Mouse (Mus musculus): Measurements from ENCODE around the gene Rps6kc1. TPM values are rescaled to one million over a fixed set of nuclear protein-coding genes. Genes with fewer than 3 reads are reported as not detected.

Gene Rps6kc1
- total RNA-seq, 4 experiments from 2014 or later = 80.8 to 91.0 (median 86.0) TPM

DNA sequence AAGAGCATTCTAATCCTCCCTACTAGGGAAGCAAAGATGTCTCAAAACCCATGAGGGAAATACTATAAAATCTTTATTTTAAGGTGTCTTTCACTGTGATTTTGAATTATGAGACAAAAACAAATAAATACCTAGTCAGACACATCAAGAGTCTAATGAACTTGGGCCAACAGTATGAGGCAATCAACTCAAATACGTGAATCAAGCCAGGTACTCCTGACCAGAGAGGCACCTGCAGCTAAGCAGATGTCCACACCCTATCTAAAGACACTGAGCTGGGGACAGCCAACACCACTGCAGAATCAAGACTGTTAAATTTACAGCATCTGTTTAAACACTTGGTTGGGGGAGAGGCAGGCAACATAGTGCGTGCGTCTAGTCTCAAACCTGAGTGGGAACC lies 7.4 kb downstream of the Rps6kc1 start:
- DNase-seq (ENCODE audit: low spot score in 2 of 2) = no peak

DNA sequence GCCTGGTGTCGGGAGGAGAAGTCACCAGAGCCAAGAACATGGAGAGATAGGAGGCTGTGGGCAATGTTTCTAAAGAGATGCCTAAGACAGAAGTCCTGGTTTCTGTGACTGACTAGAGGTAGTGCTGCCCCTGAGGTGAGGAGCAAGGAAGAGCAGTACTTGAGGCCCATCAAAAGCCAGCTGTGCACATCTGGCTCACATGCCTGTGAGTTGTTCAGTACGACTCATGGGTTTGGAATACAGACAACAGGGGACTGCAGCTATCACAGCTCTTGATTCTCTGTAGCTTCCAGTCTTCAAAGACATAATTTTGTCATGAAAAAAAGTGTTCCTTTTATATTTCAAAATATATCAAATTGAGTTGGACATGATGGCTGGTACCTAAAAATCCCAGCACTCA lies 10.5 kb downstream of the Rps6kc1 start:
- DNase-seq (ENCODE audit: low spot score in 2 of 2) = no peak

DNA sequence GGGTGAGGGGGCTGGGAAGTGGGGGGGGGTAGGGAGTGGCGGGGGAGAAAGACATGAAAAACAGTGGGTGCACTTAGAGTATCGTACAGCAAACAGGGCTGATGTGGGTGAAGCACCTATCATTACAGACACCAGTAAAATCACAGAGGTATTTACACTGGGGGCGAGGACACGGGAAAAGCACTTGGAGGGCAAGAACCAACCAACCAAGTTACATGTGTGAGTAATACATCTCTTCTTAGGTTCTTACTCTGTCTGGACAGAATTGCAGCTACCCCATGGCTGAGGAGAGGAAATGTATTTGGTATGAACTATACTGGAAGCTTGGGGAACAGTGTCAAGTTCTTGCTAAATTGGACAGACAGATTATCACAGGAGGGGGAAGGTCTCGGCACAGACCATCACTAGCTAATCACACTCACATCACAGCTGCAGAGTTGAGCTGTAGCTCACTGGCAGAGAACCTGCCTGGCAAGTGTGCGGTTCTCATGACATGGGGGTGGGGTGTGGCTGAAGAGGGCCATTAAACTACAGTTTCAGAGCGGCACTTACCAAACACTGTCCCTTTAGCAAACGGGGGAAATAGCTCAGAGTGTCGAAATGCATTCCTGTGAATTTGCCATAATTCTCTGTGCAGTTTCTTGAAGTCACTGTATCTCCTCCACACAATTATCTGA lies 12.5 kb downstream of the Rps6kc1 start:
- no peak for DNase-seq (ENCODE audit: low spot score in 2 of 2)

DNA sequence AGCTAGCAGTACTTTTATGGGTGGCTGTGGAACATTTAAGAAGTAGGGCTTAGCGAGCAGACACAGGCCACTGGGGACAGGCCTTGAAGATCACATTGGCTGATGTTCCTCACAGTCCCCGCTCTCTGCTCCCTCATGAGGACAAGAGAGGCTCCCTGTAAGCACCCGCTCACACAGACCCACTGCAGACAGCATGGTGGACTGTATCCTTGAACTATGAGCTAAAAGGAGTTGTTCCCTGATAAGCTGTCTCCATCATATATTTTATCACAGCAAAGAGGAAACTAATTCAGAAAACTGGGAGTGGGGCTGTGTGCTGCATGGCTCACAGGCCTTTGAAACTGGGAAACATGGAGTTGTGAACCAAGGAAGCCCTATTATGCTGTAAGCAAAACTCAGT lies 13.4 kb downstream of the Rps6kc1 start:
- DNase-seq (ENCODE audit: low spot score in 2 of 2) = no peak

DNA sequence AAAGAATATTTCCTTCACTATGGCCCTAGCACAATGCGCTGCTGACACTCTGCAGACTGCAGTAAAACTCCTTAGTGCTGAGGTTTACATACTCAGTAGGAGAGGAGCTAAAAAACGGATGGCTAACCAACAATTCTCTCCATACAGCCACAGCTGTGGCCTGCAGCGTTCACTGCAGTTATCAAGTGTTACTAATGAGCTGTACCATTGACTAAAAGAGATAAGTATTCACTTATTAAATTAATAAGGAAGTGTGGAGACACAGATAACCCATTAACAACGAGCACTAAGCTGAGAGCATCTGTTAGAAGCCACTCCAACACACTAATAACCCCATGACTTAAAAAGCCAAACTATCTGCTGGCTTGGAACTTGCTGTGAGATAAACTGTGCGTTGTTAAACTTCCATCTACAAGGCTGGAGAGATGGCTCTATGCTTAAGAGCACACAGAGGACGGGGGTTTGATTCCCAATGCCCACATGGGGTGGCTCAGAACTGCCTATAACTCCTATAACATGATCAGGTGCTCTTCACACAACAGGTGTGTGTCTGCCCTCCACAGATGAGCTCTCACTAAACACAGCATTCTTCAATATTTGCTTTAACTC lies 17.9 kb downstream of the Rps6kc1 start:
- no peak for DNase-seq (ENCODE audit: low spot score in 2 of 2)

DNA sequence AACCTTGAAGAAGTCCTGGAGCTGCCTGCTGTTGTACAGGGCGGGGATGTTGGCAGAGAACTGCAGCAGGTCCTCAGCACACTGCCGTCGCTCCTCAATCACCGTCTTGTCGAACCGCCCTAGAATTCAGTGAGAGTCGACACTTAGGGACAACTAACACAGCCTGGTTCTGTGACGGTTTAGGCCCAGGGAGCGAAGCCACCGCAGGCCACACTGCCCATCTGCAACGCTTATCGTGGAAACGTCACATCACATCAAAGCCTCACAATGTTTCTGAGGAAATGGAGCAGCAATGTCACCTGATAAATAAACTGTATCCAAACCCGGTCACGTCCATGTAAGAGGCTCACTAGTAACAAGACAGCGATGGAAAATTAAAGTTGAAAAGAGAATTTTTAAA lies 22.9 kb downstream of the Rps6kc1 start:
- DNase-seq (ENCODE audit: low spot score in 2 of 2) = no peak

DNA sequence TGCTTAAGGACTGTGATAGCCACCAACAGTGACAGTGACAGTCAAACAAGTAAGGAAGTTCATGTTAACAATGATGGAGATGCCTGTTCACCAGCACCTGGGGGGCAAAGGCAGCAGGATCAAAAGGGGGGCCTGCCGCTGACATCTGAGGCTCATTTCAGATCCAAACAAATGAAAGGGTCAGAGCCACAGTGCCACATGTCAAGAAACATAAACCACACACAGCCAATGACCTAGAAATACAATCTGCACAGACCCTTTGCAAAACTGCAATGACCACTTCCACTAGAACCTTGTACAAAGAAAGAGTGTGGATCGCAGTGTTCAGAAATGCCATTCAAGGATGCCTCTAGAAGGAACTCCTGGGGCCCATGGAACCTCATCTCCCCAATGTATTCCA lies 23.5 kb downstream of the Rps6kc1 start:
- no peak for DNase-seq (ENCODE audit: low spot score in 2 of 2)

DNA sequence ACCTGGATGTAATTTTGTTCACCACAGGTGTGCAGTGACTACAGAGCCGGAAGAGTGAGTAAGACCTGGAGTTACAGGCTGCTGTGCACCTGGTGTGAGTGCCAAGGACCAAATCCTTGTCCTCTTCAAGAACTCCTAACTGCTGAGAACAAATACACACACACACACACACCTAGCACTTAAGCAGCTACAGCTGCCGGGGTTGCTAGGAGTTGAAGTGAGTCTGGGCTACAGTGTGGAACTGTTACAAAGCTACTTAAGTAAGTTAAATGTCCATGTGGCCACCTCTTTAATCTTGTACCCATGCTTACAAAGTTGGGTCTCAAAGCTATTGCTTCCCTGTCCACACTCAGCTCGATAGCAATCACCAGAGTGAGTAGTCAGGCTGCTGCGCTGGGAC lies 25.6 kb downstream of the Rps6kc1 start:
- DNase-seq (ENCODE audit: low spot score in 2 of 2) = no peak

DNA sequence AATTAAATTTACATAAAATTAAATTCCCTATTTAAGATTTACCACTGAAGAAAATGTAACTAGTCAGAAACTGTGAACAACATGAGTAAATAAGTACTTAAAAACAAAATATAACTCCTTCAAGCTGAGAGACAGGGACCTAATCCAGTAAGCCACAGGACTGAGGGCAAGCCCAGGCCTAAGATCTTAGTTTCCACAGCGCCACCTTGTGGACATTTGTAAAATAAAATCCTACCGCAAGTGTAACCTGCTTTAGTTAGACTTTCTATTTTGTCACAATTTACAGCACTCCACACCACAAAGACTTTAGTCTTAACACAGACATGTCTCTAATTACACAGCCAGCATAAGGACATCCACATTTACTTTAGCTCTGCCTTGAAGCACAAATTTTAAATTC lies 30.1 kb downstream of the Rps6kc1 start:
- peak in 1 of 2 experiments; percentile 52 for DNase-seq (ENCODE audit: low spot score in 2 of 2)

DNA sequence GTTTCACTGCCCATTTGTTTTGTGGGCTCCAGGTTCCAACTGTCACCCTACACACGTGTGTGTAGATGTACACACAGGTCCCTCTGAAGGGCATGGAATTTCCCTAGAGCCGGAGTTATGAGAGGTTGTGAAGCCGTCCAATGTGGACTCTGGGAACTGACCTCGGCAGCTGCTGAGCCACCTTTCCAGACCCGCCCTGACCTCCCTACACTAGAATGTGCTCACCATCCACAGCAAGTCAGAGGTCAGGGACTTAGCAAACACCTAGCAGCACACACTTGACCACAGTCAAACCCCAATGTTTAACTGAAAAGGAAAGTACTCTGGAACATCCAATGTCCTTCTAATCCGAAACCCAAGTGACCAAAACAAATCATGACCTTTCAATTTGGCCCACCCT lies 30.9 kb downstream of the Rps6kc1 start:
- no peak for DNase-seq (ENCODE audit: low spot score in 2 of 2)

DNA sequence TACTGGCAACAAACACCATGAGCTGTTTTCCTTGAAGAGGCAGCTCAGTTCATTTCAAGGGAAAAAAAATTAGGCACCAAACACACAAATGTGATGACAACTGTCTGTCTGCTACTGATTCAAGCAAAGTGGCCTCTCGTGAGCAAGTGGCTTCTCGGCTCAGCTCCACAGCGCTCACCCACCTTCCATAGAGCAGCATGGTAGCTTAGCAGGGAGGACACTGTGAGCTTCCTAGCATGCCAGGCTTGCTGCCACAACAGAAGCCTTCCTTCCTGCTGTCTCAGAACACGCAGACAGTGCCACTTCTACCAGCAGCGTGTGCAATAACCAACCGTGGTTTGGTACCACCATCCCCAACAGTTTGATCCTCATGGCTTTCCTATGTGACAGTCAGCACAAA lies 35.8 kb downstream of the Rps6kc1 start:
- DNase-seq (ENCODE audit: low spot score in 2 of 2) = peak; percentile 32 to 59

DNA sequence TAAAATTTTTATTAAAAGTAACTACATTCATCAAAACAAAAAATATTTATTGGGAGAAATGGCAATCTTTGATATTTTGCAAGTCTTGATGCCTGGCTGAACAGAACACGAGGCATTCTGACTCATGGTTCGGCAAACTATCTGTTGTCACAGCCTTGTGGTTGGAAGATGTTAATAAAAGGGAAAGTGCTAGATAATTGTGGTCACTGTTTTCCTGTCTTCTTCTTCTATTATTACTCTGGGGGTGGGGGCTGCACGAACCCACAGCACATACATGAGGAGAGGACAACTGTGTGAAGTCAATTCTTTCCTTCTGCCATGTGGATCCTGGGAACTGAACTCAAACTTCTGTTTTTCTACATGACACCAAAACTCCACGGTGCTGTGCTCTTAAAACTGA lies 36.5 kb downstream of the Rps6kc1 start:
- DNase-seq (ENCODE audit: low spot score in 2 of 2) = no peak

DNA sequence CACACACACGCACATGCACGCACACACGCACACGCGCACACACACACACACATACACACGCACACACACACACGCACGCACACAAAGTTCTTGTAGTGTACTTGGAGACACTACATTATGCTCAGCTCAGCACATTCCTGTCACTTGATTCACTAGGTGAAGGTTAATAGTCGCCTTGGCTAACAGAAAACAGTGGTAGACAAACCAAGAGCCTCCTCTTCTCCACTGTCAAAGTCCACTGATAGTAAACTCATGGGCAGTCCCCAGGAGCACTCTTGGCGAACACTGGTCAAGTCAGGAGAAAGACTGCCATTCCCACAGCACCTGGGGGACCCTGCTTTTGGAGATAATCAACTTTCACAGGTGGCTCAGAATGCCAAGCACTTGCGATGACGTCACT lies 40.5 kb downstream of the Rps6kc1 start:
- no peak for DNase-seq (ENCODE audit: low spot score in 2 of 2)

DNA sequence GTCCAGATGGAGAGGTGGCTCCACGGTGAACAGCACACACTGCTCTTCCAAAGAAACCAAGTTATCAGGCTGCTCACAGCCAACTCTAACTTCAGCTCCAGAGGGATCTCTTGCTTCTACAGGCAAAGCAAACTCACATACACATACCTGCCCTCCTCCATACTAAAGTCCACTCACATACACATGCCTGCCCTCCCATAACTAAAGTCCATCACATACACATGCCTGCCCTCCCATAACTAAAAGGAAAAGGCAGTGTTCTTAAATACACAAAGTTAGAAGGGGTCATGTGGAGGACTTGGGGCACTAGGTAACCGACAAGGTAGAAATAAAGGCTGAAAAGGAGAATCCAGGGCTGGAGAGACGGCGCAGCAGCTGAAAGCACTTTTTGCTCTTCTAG lies 41.6 kb downstream of the Rps6kc1 start:
- DNase-seq (ENCODE audit: low spot score in 2 of 2) = no peak

DNA sequence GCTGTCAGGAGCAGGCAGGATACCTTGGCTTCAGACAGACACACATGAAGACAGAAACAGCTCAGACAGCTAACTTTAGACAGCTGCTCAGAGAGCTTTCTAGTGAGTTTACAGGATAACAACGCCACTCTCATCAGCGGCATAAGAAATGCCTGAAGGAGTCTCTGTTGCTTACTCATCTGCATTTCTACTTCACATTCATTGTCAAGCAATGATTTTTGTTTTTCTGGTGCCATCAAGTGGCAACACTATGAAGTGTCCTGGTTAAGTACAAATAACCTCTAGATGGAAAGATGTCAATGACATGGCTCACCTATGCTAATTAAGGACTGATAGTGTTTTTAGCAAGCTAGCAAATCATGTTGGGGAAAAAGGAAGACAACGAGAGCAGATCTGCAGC lies 42.8 kb downstream of the Rps6kc1 start:
- no peak for DNase-seq (ENCODE audit: low spot score in 2 of 2)

DNA sequence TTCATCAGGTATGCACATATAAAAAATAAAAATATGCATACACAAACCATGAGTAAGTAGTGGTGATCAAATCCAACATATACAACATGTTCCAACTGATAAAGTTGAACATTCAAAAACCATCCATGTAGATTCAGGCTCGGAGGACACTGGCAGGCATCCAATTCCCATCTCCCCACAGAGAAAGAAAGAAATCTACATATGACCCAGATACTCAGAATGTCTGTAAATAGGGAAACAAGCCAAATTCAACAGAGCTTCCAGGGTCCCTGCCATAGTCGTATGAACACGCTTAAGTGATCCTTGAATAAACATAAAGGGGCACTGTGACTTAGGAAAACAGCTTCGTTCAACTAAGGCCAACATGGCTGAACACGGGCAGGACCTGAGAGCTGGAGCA lies 49.9 kb downstream of the Rps6kc1 start:
- DNase-seq (ENCODE audit: low spot score in 2 of 2) = no peak

DNA sequence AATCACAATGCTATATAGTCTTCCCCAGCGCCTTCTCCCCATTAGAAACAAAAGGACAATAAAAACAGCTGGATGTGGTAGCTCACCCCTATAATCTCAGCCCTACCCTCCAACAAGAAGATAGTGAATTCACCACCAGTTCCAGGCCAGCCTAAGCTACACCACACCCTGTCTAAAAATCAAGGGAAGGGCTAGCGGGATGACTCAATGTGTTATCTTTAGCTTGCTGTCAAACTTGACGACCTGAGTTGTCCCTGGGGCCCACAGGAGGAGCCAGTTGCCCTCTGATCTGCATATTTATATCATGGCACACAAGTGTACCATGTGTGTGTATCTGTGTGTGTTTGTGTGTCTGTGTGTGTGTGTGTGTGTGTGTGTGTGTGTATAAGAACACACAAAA lies 57.1 kb downstream of the Rps6kc1 start:
- no peak for DNase-seq (ENCODE audit: low spot score in 2 of 2)

DNA sequence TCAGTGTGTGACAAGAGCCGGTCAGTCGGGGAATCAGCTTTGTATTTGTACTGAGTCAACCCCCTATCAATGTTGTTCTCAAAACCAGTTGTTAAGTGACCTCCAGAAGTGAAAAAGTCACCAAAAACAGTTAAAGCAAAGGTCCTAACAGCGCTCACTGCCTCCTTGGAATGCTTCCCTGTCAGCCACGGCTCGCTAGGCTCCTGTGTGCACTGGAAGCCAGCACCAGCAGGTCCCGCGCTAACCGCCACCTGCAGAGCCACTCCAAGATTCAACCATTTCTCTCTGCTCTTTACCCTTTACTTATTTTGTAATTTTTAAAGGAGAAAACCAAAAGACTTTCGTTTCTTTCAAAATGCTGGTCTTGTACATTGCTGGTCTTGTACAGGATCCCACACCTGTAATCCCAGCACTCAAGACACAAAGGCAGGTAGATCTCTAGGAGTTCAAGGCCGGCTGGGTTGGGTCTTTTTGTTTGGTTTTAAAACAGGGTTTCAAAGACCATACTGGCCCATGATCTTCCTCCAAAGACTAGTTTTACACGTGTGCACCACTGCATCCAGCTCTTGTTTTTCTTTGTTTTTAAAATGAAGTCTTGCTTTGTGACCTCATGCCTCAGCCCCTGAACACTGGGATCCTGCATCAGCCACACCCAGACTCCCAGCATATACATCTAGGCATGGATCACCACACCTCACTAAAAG lies 62.3 kb downstream of the Rps6kc1 start:
- DNase-seq (ENCODE audit: low spot score in 2 of 2) = no peak

DNA sequence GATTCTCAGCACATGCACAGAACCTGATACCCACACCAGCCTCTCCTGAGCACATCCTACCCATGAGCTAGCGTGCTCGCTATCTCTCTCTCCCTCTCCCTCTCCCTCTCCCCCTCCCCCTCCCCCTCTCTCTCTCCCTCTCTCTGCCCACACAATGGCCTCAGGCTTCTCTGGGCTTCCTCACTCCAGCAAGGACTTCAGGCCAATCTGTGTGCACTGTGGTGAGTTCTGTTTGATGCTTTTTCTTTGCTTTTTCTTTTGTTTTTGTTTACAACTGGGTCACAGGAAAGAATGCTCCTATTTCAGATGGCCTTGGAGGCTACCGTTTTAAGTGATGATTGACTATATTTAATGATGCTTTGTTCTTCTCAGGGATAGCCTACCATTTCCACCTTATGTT lies 62.9 kb downstream of the Rps6kc1 start:
- no peak for DNase-seq (ENCODE audit: low spot score in 2 of 2)

DNA sequence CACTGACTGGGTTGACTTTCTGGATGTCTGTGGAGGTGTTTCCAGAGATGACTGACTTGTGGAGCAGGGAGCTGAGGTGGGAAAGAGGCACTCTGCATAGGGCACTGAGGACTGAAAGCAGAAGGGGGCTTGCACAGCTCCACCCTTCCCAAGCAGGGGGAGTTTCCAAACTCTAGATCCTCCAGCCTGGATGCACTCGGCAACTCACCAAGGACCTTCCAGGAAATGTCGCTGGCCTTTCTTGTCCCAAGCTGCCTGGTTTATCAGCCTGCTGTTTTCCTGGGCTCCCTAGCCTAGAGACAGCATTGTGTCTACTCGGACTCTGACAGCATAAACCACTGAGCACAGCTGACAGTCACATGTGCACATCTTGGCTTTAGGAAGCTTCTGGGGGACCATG lies 64.6 kb downstream of the Rps6kc1 start:
- no peak for DNase-seq (ENCODE audit: low spot score in 2 of 2)

DNA sequence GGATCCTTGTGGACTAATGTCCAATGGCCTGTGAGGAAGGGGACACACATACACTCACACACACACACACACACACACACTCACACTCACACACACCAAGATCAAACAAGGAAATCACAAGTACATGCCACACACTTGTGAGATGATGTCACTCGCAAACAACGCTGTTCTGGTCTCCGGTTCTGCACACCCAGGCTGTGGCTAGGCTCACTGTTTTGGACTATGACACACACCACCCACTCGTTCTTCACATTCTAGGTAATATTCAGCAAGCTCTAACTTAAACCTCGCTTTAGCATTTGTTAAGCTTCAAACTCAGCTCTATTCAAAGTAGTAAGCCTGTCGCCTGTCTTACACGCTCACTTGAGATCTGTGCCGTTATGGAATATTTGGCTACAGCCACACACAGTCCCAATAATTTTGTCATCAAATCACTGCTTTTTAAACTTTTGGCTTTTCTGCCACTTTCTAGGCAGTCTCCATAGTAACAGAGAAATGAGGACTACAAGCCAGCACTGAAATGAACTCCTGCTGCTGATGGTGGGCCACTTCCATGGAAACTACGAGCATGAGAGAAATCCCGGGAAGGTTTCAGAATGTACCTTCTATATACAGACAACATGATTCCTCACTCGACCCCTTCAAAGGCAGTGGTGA lies 65.4 kb downstream of the Rps6kc1 start:
- peak in 1 of 2 experiments; percentile 21 for DNase-seq (ENCODE audit: low spot score in 2 of 2)

DNA sequence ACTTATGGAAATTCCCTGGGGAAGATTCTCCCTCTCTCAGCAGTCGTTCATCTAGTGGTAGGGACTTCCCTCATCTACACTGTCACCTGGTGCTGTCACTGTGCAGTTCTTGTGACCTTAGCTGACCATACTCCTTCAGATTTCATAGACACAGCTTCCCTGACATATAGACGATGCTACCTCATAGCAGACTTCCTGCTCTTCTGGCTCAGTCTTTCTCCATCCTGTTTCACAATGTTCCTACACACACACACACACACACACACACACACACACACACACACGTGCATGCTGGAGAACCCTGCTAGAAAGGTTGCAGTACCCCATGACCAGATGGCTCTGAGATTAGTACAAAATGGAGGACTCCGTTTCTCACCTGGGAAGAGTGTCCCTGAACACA lies 66.2 kb downstream of the Rps6kc1 start:
- no peak for DNase-seq (ENCODE audit: low spot score in 2 of 2)
